Mouse (Mus musculus) bone marrow, adult 2 months (tissue): Measurements from ENCODE around the gene Cldnd1. TPM values are rescaled to one million over a fixed set of nuclear protein-coding genes. Genes with fewer than 3 reads are reported as not detected.

Experiments
- H3K27ac ChIP-seq: fragments of 200-500 bp; 2 replicates; pipeline ENCODE4 v1.5.1; 2012; ENCODE audit warnings: low read depth, mild to moderate bottlenecking, control low read depth, inconsistent platforms, low read length; ENCODE audit not compliant: control insufficient read depth, poor library complexity, insufficient read depth
- H3K4me1 ChIP-seq: fragments of 200-500 bp; 2 replicates; pipeline ENCODE4 v1.6.1; 2011; ENCODE audit warnings: low read length; ENCODE audit not compliant: control insufficient read depth, insufficient read depth
- H3K4me3 ChIP-seq: fragments of 200-500 bp; replicated peaks from 2 replicates; pipeline ENCODE3; 2011; ENCODE audit warnings: mild to moderate bottlenecking, low read depth, low read length, control low read depth; ENCODE audit not compliant: control insufficient read depth
- CTCF ChIP-seq: fragments of 200-500 bp; IDR thresholded peaks from 2 replicates; pipeline ENCODE4 v1.5.1; 2011; ENCODE audit warnings: low read length, control low read depth; ENCODE audit not compliant: control insufficient read depth, insufficient read depth
- POLR2A ChIP-seq: fragments of 200-500 bp; IDR thresholded peaks from 2 replicates; pipeline ENCODE4 v1.6.1; 2011; ENCODE audit warnings: low read depth, mild to moderate bottlenecking, control low read depth, low read length, borderline replicate concordance; ENCODE audit not compliant: control insufficient read depth
- WGBS: fragments of 180-500 bp; shearing (Covaris S2); methylation state at CpG from one replicate; pipeline ENCODE4 v1.1.7; 2018; 5-methylcytosine and 5-hydroxymethylcytosine counted together
- polyA plus RNA-seq: library from polyadenylated mRNA; stranded (reverse); fragments of >200 nt; gene quantifications from 2 replicates; pipeline ENCODE4 v1.2.4, GENCODE M21; 2011; ENCODE audit warnings: low replicate concordance; ENCODE audit not compliant: missing spikeins, insufficient read depth, insufficient read length

Cldnd1 gene
- polyA plus RNA-seq, 1 experiment, result 5.4 TPM

- WGBS, result 86% methylated on average over 7 of the region's 7 CpGs
- TF ChIP-seq POLR2A (no peak), CTCF (no peak)
- no peaks in the 10 kb centered on the region for H3K4me1 ChIP-seq
- H3K27ac ChIP-seq, result no peak within 1 kb of the TSS
- no peak within 1 kb of the TSS for H3K4me3 ChIP-seq
Measured at GRCm38 (mm10) chr16:58718666-58719120, 9.0 kb upstream of the Cldnd1 start, which contains the start of gene Gpr15. Gene Gpr15 (minus strand): TSS chr16:58719070.

- Histone ChIP-seq H3K4me1 (no peaks in the 10 kb centered on the region), H3K4me3 (no peak overlapping the region), H3K27ac (no peak overlapping the region)
- no peak for TF ChIP-seq POLR2A
- no peak for TF ChIP-seq CTCF
- 53% methylated on average over 2 of the region's 2 CpGs for WGBS
Measured at GRCm38 (mm10) chr16:58722292-58722691, 5.4 kb upstream of the Cldnd1 start.

GRCm38 (mm10) chr16:58726680-58727476, 832 bp upstream of the Cldnd1 start:
- 65% methylated on average over 11 of the region's 11 CpGs for WGBS
- Histone ChIP-seq H3K4me3 (no peak overlapping the region), H3K27ac (no peak overlapping the region), H3K4me1 (no peaks in the 10 kb centered on the region)
- TF ChIP-seq CTCF (no peak), POLR2A (no peak)

GRCm38 (mm10) chr16:58728176-58728671, 514 bp downstream of the Cldnd1 start:
- Histone ChIP-seq H3K27ac (peak overlapping the region; percentile 47; the same call in 1 of the 2 replicates), H3K4me3 (peak overlapping the region; percentile 68), H3K4me1 (no peaks in the 10 kb centered on the region)
- no peak for TF ChIP-seq CTCF
- TF ChIP-seq POLR2A, result no peak
- WGBS, result under 1% methylated on average over 27 of the region's 31 CpGs

- TF ChIP-seq CTCF, result no peak
- TF ChIP-seq POLR2A, result no peak
- no peaks in the 10 kb centered on the region for H3K4me1 ChIP-seq
- no peak overlapping the region for H3K27ac ChIP-seq
- H3K4me3 ChIP-seq, result no peak overlapping the region
- WGBS, result 81% methylated on average over 4 of the region's 4 CpGs
Measured at GRCm38 (mm10) chr16:58738205-58738604, 10.5 kb downstream of the Cldnd1 start.

GRCm38 (mm10) chr16:58738800-58739199, 11.1 kb downstream of the Cldnd1 start:
- no peaks in the 10 kb centered on the region for H3K4me1 ChIP-seq
- 88% methylated on average over 1 of the region's 1 CpGs for WGBS
- no peak overlapping the region for H3K4me3 ChIP-seq
- H3K27ac ChIP-seq, result no peak overlapping the region
- no peak for TF ChIP-seq POLR2A
- TF ChIP-seq CTCF, result no peak

- Histone ChIP-seq H3K4me1 (no peaks in the 10 kb centered on the region), H3K4me3 (no peak overlapping the region), H3K27ac (no peak overlapping the region)
- 84% methylated on average over 5 of the region's 5 CpGs for WGBS
- TF ChIP-seq CTCF (no peak), POLR2A (no peak)
Measured at GRCm38 (mm10) chr16:58740751-58741150, 13.0 kb downstream of the Cldnd1 start.

- WGBS, result 59% methylated on average over 4 of the region's 4 CpGs
- H3K4me3 ChIP-seq, result no peak overlapping the region
- no peak for TF ChIP-seq CTCF
- TF ChIP-seq POLR2A, result no peak
- no peak overlapping the region for H3K27ac ChIP-seq
- no peaks in the 10 kb centered on the region for H3K4me1 ChIP-seq
Measured at GRCm38 (mm10) chr16:58746715-58747114, 19.0 kb downstream of the Cldnd1 start.
